Mouse (Mus musculus) hindbrain, postnatal 0 days (tissue): ENCODE measurements around the gene Cirbp. TPM values are rescaled to one million over a fixed set of nuclear protein-coding genes. Genes with fewer than 3 reads are reported as not detected.

Source experiments
- ATAC-seq: fragments of 200-750 bp; cut with Nextera tagmentation; 2 replicates; pipeline ENCODE4 v1.8.0; 2017; ENCODE audit warnings: mild to moderate bottlenecking, moderate TSS enrichment, moderate library complexity
- DNase-seq: peaks from one replicate; pipeline ENCODE4 v3.0.0-alpha.2; 2015; ENCODE audit warnings: low spot score
- H3K27ac ChIP-seq: fragments of 300-500 bp; sonication (generic); 2 replicates; pipeline ENCODE4 v1.5.1; 2014; ENCODE audit warnings: mild to moderate bottlenecking
- H3K27me3 ChIP-seq: fragments of 300-500 bp; sonication (generic); 2 replicates; pipeline ENCODE4 v1.6.1; 2014; ENCODE audit warnings: low read length, mixed read lengths; ENCODE audit not compliant: insufficient read depth
- H3K36me3 ChIP-seq: fragments of 300-500 bp; sonication (generic); 2 replicates; pipeline ENCODE4 v1.6.1; 2014; ENCODE audit warnings: low read length, mixed read lengths; ENCODE audit not compliant: insufficient read depth
- H3K4me1 ChIP-seq: fragments of 300-500 bp; sonication (generic); 2 replicates; pipeline ENCODE4 v1.6.1; 2014; ENCODE audit warnings: antibody characterized with exemption, low read length, mixed read lengths; ENCODE audit not compliant: insufficient read depth
- H3K4me2 ChIP-seq: fragments of 300-500 bp; sonication (generic); 2 replicates; pipeline ENCODE4 v1.6.1; 2014; ENCODE audit warnings: low read depth, mild to moderate bottlenecking, low read length, moderate library complexity, mixed read lengths
- H3K4me3 ChIP-seq: fragments of 300-500 bp; sonication (generic); 2 replicates; pipeline ENCODE4 v1.5.1; 2014; ENCODE audit warnings: low read length
- H3K9ac ChIP-seq: fragments of 300-500 bp; sonication (generic); replicated peaks from 2 replicates; pipeline ENCODE4 v1.6.1; 2014; ENCODE audit warnings: mild to moderate bottlenecking, low read length, moderate library complexity, mixed read lengths
- H3K9me3 ChIP-seq: fragments of 300-500 bp; sonication (generic); 2 replicates; pipeline ENCODE4 v1.6.1; 2016; ENCODE audit warnings: low read length, mixed read lengths
- CTCF ChIP-seq: IDR thresholded peaks from 2 replicates; pipeline ENCODE4 v1.5.1; 2016; ENCODE audit warnings: antibody characterized with exemption, control low read depth, low read depth
- WGBS: fragments of 180-500 bp; shearing (Covaris S2); extraction: QIAGEN DNeasy Blood & Tissue Kit; methylation state at CpG from one replicate; pipeline ENCODE4 v1.1.7; 2014; 5-methylcytosine and 5-hydroxymethylcytosine counted together
- polyA plus RNA-seq: library from polyadenylated mRNA; unstranded; fragments of >200 nt; fragmentation: Nextera tagmentation; extraction: Ambion mirVana; gene quantifications from 2 replicates; pipeline ENCODE4 v1.2.1, GENCODE M21; 2015
- total RNA-seq: library from RNA; depleted of rRNA; stranded (reverse); fragments of >200 nt; gene quantifications from 2 replicates; pipeline ENCODE4 v1.2.3, GENCODE M21; 2014

Gene Cirbp
- total and polyA plus RNA-seq, 2 experiments from 2014 or later, result 257 to 730 TPM

DNA sequence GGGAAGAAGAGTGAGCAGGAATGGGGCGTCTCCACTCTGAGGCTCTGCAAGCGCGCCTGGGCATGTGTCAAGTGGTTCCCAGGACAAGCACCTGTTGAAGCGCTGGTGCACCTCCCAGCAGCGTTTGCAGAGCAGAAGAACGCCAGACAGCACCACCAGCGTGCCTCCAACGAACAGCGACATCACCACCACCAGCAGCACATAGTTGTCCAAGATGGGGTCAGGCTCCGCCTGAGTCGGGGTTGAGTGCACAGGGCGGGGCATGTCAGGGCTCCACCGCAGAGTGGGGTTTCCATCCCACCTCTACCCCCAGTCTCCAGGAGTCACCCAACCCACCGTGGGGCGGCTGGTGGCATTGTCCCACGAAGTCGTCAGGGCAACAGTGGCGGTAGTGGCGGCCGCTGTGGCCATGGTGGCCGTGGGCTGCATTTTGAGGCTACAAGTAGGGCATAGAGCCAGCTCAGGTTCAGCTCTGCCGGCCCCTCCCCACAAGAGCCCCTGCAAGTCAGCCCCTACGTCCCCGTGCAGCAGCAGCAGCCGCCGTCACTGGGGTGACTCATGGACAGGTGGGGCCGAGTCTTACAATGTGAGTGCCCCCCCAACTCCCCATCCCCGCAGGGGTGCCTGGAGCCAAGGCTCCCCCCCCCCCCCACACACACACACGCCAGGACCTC lies 28.7 kb upstream of the Cirbp start:
- peak; percentile 70 for DNase-seq
- Histone ChIP-seq H3K4me3 (peak overlapping the region; percentile 76), H3K9ac (peak overlapping the region; percentile 86), H3K9me3 (no peaks in the 10 kb centered on the region), H3K36me3 (peaks cover 32% of the 10 kb centered on the region), H3K4me1 (peaks cover 19% of the 10 kb centered on the region), H3K27ac (peak overlapping the region; percentile 97), H3K27me3 (no peaks in the 10 kb centered on the region), H3K4me2 (peak overlapping the region; percentile 91)
- no peak for ATAC-seq
- no peak for TF ChIP-seq CTCF
- 5% methylated on average over 29 of the region's 29 CpGs for WGBS

DNA sequence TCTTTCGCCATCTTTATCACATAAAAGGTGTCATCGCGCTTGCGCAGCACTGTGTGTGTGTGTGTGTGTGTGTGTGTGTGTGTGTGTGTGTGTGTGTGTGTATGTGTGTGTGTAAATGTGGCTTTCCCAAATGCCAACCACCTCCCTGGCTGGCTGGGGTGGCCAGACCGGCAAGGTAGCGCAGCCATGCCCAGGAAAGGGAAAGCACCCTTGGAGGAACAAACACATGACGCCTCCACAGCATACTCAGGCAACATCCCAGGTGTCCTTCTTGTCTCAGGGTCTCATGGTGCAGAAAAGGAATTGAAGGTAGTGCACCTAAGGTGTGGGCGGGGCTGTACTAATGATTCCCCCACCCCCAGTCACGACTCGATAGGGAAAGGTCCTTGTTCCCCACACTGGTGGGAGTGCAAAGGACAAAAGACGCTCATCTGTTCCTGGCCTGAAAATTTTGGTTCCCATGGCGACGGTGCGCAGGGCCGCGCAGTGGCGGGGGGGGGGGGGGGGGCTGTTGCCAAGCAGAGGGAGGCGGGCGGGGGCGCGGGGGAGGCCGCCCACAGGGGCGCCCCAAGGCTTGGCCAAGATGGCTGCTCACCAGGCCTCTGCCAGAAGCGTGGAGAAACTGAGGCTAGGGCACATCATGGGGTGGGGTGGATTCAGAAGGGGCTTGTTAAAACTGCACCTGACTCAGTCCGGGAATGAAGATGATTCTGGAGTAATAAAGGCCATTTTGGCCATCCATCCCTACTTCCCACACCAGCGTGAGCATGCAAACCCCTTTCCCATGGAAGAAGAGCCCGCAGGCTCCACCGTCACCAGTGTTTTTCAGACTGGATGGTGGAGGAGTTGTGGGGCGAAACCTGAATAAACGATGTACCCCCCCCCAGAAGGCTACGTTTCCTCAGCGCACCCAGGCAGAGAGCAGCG lies 27.9 kb upstream of the Cirbp start:
- peak; percentile 67 for DNase-seq
- Histone ChIP-seq H3K9ac (peak overlapping the region; percentile 86), H3K9me3 (no peaks in the 10 kb centered on the region), H3K27me3 (no peaks in the 10 kb centered on the region), H3K27ac (peak overlapping the region; percentile 97), H3K4me2 (peak overlapping the region; percentile 91), H3K4me3 (peak overlapping the region; percentile 76), H3K4me1 (peaks cover 22% of the 10 kb centered on the region), H3K36me3 (peaks cover 24% of the 10 kb centered on the region)
- no peak for TF ChIP-seq CTCF
- 3% methylated on average over 30 of the region's 33 CpGs for WGBS
- ATAC-seq, result no peak

DNA sequence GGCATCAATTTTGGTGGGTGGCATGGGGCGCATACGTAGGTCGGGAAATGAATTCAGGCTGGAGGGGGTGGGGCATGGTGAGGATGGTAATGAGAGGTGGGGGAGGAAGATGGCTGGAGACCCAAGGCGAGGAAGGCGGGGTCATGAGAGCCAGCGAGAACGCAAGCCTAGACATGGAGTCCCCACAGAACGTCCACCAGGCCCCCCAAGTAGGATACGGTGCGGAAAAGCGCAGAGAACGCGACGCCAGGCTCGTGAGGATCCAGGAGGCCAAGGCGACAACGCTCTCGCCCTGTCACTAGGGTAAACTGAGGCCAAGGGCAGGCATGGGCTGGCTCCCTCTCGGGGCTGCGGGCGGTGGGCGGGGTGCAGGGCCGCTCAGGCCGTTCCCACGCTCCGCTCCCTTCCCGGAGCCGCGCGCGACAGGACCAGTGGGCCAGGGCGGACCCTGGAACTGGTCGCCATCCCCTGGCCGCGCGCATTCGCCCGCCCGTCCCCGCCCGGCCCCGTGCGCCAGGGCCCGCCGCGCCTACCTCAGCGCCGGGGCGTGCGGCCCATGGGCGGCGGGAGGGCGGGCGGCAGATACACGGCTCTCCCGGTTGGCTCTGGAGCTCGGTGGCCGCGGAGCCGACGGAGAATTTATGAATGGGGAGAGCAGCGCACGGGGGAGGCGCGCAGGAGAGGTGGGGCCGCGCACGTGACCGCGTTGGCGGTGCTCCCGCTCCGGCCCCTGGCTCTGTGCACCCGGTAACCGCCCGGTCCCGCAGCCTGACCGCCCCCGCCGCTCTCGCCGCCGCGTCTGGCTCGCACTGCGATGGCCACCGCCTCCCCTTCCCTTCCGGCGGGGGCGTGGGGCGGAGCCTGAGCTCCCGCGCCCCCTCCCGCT lies 27.0 kb upstream of the Cirbp start, which contains the start of gene Atp5d:
Atp5d (plus strand) TSS at position 80 of the 886 bp plus-strand sequence.
- Histone ChIP-seq H3K9ac (peak within 1 kb of the TSS; percentile 86), H3K4me2 (peak within 1 kb of the TSS; percentile 91), H3K27ac (peak within 1 kb of the TSS; percentile 97), H3K27me3 (no peaks in the 10 kb centered on the region), H3K36me3 (peaks cover 18% of the 10 kb centered on the region), H3K4me1 (peaks cover 24% of the 10 kb centered on the region), H3K9me3 (no peaks in the 10 kb centered on the region), H3K4me3 (peak within 1 kb of the TSS; percentile 76)
- ATAC-seq (peak; percentile 16), DNase-seq (peak; percentile 89)
- under 1% methylated on average over 83 of the region's 94 CpGs for WGBS
- TF ChIP-seq CTCF, result no peak

DNA sequence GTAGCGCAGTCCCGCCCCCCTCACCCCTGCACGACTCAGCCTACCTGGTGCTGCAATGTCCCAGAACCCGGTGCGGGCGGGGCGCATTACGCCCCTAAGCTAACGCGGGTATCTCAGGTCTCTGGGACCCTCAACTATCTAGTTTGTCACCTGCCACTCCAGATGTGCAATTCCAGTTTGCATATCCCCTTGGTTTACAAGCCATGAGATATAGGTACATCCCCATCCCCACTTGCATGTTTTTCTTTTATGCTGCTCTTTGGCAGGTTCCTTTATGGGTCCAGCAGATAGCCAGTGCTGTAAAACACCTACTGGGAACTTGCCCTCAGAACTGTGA lies 26.4 kb upstream of the Cirbp start:
- no peaks in the 10 kb centered on the region for H3K27me3 ChIP-seq
- 1% methylated on average over 10 of the region's 10 CpGs for WGBS
- ATAC-seq (no peak), DNase-seq (no peak)
- peak overlapping the region; percentile 91 for H3K4me2 ChIP-seq
- peaks cover 15% of the 10 kb centered on the region for H3K36me3 ChIP-seq
- H3K9ac ChIP-seq, result peak overlapping the region; percentile 86
- peaks cover 24% of the 10 kb centered on the region for H3K4me1 ChIP-seq
- peak overlapping the region; percentile 76 for H3K4me3 ChIP-seq
- TF ChIP-seq CTCF, result no peak
- no peaks in the 10 kb centered on the region for H3K9me3 ChIP-seq
- peak overlapping the region; percentile 97 for H3K27ac ChIP-seq

DNA sequence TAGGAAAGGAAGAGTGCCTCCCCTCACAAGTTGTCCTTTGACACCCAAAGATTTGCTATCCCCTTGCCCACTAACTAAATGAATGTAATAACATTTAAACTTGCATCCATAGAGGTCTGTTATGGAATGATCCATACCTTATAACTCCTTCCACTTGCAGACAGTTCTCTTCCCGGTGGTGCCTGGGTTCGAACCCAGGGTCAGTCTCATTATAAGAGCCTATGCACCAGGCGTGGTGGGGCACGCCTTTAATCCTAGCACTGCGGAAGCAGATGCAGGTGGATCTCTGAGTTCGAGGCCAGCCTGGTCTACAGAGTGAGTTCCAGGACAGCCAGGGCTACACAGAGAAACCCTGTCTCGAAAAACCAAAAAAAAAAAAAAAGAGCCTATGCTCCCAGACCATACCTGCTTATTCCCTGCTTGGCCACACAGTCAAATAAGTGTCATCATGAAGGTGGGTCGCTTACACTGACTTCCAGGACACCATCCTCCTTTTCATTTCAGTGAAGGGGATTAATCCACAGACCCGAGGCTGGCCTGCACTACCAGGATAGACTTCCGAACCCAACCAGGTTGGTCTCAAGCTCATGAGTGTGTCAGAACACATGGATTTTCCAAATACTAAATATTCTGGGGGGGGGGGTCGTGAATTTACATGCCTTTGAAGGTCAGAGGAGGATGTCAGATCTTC lies 25.7 kb upstream of the Cirbp start:
- no peak for TF ChIP-seq CTCF
- H3K4me2 ChIP-seq, result no peak overlapping the region
- H3K4me1 ChIP-seq, result peaks cover 24% of the 10 kb centered on the region
- no peaks in the 10 kb centered on the region for H3K9me3 ChIP-seq
- H3K27me3 ChIP-seq, result no peaks in the 10 kb centered on the region
- no peak for ATAC-seq
- peak overlapping the region; percentile 97; the same call in 1 of the 2 replicates for H3K27ac ChIP-seq
- H3K9ac ChIP-seq, result no peak overlapping the region
- peaks cover 14% of the 10 kb centered on the region for H3K36me3 ChIP-seq
- no peak overlapping the region for H3K4me3 ChIP-seq
- DNase-seq, result no peak
- 78% methylated on average over 11 of the region's 11 CpGs for WGBS

DNA sequence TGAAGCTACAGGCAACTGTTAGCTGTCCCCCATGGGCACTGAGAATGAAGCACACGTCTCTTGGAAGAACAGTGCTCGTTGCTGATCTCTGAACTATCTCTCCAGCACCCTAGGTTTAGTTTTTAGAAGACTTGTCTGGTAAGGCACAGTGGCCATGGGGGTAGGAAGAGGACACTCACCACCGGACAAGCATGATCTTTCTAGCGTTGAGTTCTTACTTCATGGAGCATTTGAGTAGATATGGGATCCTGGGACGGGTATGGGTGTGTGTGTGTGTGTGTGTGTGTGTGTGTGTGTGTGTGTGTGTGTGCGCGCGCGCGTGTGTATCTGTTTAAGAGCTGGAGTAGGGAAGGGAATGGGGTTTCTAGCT lies 25.1 kb upstream of the Cirbp start, which contains the start of gene Cbarp:
Cbarp (minus strand) TSS at position 170 of the 370 bp plus-strand sequence.
- DNase-seq (no peak), ATAC-seq (no peak)
- WGBS, result 75% methylated on average over 10 of the region's 10 CpGs
- Histone ChIP-seq H3K36me3 (peaks cover 14% of the 10 kb centered on the region), H3K27me3 (no peaks in the 10 kb centered on the region), H3K27ac (peak within 1 kb of the TSS; percentile 97), H3K4me3 (peak within 1 kb of the TSS; percentile 75), H3K4me2 (peak within 1 kb of the TSS; percentile 98), H3K9ac (peak within 1 kb of the TSS; percentile 30; the same call in 1 of the 2 replicates), H3K4me1 (peaks cover 24% of the 10 kb centered on the region), H3K9me3 (no peaks in the 10 kb centered on the region)
- TF ChIP-seq CTCF, result no peak
